Mouse (Mus musculus) intestine, embryonic 16.5 days (tissue): ENCODE data around the gene Rad50. TPM values are rescaled to one million over a fixed set of nuclear protein-coding genes. Genes with fewer than 3 reads are reported as not detected.

Experiments
- ATAC-seq: fragments of 200-750 bp; cut with Nextera tagmentation; 2 replicates; pipeline ENCODE4 v1.8.0; 2017; ENCODE audit warnings: moderate TSS enrichment, moderate library complexity
- H3K27ac ChIP-seq: fragments of 300-500 bp; sonication (generic); 2 replicates; pipeline ENCODE4 v1.5.1; 2014; ENCODE audit warnings: mild to moderate bottlenecking, low read length
- H3K27me3 ChIP-seq: fragments of 300-500 bp; sonication (generic); replicated peaks from 2 replicates; pipeline ENCODE4 v1.6.1; 2014; ENCODE audit warnings: low read length, control low read depth, mixed read lengths; ENCODE audit not compliant: control insufficient read depth, insufficient read depth
- H3K36me3 ChIP-seq: fragments of 300-500 bp; sonication (generic); 2 replicates; pipeline ENCODE4 v1.6.1; 2014; ENCODE audit warnings: low read length, control low read depth; ENCODE audit not compliant: control insufficient read depth, insufficient read depth
- H3K4me1 ChIP-seq: fragments of 300-500 bp; sonication (generic); 2 replicates; pipeline ENCODE4 v1.6.1; 2014; ENCODE audit warnings: low read length, control low read depth, mixed read lengths; ENCODE audit not compliant: control insufficient read depth, insufficient read depth
- H3K4me2 ChIP-seq: fragments of 300-500 bp; sonication (generic); 2 replicates; pipeline ENCODE4 v1.6.1; 2014; ENCODE audit warnings: low read depth, low read length, control low read depth
- H3K4me3 ChIP-seq: fragments of 300-500 bp; sonication (generic); 2 replicates; pipeline ENCODE4 v1.5.1; 2014; ENCODE audit warnings: mild to moderate bottlenecking, low read length
- H3K9ac ChIP-seq: fragments of 300-500 bp; sonication (generic); 2 replicates; pipeline ENCODE4 v1.6.1; 2014; ENCODE audit warnings: low read depth, low read length
- H3K9me3 ChIP-seq: fragments of 300-500 bp; sonication (generic); 2 replicates; pipeline ENCODE4 v1.6.1; 2016; ENCODE audit warnings: low read length, control low read depth; ENCODE audit not compliant: control insufficient read depth
- WGBS: fragments of 180-500 bp; shearing (Covaris S2); extraction: QIAGEN DNeasy Blood & Tissue Kit; methylation state at CpG from one replicate; pipeline ENCODE4 v1.1.7; 2014; 5-methylcytosine and 5-hydroxymethylcytosine counted together
- polyA plus RNA-seq: library from polyadenylated mRNA; unstranded; fragments of >200 nt; fragmentation: Nextera tagmentation; extraction: Ambion mirVana; gene quantifications from 2 replicates; pipeline ENCODE4 v1.2.1, GENCODE M21; 2015

Rad50 gene
- polyA plus RNA-seq, 1 experiment from 2014 or later = 28.5 TPM

DNA sequence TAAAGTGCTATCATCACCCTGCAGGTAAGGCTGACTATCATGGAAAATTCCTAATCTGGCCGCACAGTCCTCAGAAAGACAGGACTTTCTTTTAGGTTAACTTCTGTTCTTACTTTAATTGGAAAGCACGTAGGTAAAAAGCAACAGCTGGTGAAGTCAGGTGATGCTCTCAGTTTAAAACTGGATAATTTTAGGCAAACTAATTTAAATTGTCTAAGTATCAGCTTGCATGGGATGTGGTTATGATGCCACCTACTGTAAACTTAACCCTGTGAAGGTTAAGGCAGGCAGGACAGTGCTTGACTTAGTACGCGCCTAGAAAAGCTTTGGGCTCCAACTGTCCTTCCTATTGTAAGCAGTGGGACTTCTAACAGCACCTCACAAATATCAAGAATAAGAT, 35.7 kb downstream of the Rad50 start:
- Histone ChIP-seq H3K4me3 (no peak overlapping the region), H3K27ac (no peak overlapping the region), H3K4me2 (no peak overlapping the region), H3K36me3 (0 out of 2 replicates have a peak, but pooled peaks cover 13% of the 10 kb centered on the region), H3K9ac (no peak overlapping the region), H3K4me1 (no peaks in the 10 kb centered on the region), H3K9me3 (no peaks in the 10 kb centered on the region), H3K27me3 (no peaks in the 10 kb centered on the region)
- WGBS = 95% methylated on average over 4 of the region's 4 CpGs
- no peak for ATAC-seq

DNA sequence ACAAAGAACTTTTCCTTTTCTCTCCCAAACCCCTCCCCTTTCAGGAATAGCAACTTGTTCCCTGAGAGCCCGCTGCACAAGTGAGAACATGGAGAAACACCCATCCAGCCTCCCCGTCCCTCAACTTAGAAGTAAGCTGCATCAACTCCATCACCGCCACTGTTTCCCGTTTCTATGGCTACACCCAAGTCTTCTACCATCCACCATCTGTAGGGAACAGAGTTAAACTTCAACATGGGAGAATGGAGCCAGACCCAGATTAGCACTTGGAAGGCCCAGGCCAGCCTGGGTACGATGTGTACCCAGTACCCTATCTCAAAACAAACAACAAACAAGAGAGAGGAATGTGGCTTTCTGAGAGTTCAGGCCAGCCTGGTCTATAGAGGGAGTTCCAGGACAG, 43.0 kb downstream of the Rad50 start:
- WGBS = 78% methylated on average over 5 of the region's 5 CpGs

DNA sequence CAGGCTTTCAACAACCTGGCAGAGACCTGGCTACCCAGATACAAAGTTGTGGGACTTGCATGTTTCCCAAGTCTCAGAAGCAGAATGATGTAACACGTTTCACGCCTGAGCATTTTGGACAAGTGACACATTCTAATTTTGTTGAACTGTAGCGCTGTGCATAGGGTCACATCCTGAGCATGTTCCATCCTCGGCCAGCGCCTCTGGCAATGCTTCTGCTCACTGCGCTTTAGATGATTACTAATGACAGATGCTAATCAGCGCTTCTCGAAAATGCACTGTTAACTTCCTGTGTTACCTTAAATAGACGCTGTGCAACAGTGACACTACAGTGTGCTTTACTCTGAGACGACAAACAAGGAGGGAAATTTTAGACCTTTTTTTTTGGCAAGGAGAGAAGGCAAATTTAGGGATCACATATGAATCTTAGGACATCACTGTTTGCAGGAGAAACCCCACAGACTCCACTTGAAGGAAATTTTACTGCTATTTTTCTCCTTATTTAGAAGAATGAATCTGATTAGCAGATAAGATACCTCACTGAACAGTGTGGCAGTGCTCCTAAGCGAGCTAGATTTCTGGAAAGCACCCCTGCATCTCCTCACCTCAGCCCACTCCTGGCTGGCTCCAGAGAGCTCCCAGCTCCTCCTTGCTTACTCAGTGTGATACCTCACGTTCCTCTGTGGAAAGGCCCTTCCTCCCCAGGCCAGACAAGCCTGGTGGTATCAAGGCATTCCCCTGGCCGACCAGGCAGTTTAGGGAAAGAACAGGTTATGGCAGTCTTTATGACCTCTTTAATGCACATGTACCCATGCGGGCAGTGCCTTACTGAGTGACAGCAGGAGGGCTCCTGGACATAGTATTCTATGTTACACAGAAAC, 44.1 kb downstream of the Rad50 start:
- Histone ChIP-seq H3K4me2 (no peak overlapping the region), H3K36me3 (0 out of 2 replicates have a peak, but pooled peaks cover 15% of the 10 kb centered on the region), H3K27me3 (no peaks in the 10 kb centered on the region), H3K4me1 (no peaks in the 10 kb centered on the region), H3K9me3 (no peaks in the 10 kb centered on the region), H3K9ac (no peak overlapping the region), H3K27ac (no peak overlapping the region), H3K4me3 (no peak overlapping the region)
- no peak for ATAC-seq
- 70% methylated on average over 14 of the region's 14 CpGs for WGBS

More for the DNA sequence above, 43.0 kb downstream of the Rad50 start:
- 0 out of 2 replicates have a peak, but pooled peaks cover 17% of the 10 kb centered on the region for H3K36me3 ChIP-seq
- no peaks in the 10 kb centered on the region for H3K9me3 ChIP-seq
- no peak overlapping the region for H3K27ac ChIP-seq
- no peaks in the 10 kb centered on the region for H3K4me1 ChIP-seq
- H3K9ac ChIP-seq = no peak overlapping the region
- H3K4me3 ChIP-seq = no peak overlapping the region
- H3K4me2 ChIP-seq = no peak overlapping the region
- no peak for ATAC-seq
- no peaks in the 10 kb centered on the region for H3K27me3 ChIP-seq

DNA sequence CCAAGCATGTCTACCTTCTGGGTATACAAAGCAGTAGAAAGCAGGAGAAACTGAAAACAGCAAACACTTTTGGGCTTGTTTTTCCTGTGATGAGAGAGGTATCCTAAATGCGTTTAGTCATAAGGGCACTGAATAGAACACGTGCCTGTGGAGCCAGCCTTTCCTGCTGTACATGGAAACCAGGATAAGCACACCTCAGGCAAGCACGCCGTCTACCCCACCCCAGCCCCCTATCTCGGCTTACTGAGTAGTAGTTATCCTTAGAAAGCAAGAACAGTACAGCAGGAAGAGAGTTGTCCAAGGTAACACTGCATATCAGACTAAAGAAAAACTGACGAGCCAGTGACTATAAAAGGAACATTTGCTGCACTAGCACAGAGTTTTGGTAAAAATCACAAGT, 49.3 kb downstream of the Rad50 start:
- 88% methylated on average over 6 of the region's 6 CpGs for WGBS
- Histone ChIP-seq H3K9me3 (no peaks in the 10 kb centered on the region), H3K27me3 (no peaks in the 10 kb centered on the region), H3K36me3 (peaks cover 8% of the 10 kb centered on the region; the same call in 1 of the 2 replicates), H3K4me1 (no peaks in the 10 kb centered on the region), H3K27ac (no peak overlapping the region), H3K4me2 (no peak overlapping the region), H3K9ac (no peak overlapping the region), H3K4me3 (no peak overlapping the region)
- ATAC-seq = no peak

DNA sequence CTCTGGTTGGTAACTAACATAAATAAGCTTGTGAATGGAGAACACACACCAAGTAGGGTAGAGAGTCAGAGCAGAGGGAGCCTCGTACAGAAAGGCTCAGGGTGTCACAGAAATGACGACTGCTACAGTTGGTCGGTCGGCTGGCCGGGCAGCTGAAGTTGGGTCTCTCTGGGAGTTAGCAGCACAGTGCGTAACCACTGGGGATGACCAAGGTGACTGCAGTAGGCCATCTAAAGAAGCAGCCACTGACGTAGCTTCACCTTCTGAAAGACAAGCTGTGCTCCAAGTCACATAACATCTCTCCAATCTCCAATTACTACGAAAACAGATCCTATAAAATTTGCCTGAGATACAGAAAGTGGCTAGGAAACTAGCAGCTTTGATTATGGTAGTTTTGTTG, 49.7 kb downstream of the Rad50 start:
- no peak for ATAC-seq
- 89% methylated on average over 8 of the region's 8 CpGs for WGBS

DNA sequence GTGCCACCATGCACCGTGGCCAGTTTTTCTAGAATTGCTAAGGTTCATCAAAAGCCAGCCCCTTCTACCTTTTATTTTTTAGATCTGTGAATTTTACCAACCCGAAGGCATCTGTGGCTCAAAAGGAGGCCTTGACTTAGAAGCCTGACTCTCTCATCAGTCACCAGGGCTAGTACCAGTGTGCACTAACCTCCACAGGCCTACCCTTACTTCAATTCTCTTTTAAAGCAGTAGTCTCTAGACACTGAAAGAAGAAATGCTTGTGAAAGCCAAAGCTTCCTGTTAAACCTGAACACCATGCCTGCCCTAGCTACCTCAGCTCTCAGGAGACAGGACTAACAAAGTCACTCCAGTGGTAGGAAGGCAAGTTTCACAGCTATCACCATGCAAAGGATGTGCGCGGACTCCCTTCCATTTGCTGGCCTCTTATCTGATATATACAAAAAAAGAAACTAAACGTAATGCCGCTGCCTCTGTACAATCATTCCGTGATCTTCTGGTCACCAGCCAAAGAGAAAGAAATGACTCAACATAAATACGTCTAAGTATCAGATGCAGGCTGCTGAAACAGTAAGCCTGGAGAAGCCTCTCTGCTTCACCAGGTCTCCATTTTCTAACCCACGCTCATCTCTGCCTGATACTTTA, 50.4 kb downstream of the Rad50 start:
- no peak overlapping the region for H3K4me2 ChIP-seq
- no peak overlapping the region for H3K9ac ChIP-seq
- peaks cover 12% of the 10 kb centered on the region; the same call in 1 of the 2 replicates for H3K36me3 ChIP-seq
- no peak overlapping the region for H3K27ac ChIP-seq
- H3K4me1 ChIP-seq = no peaks in the 10 kb centered on the region
- ATAC-seq = no peak
- no peak overlapping the region for H3K4me3 ChIP-seq
- H3K9me3 ChIP-seq = no peaks in the 10 kb centered on the region
- no peaks in the 10 kb centered on the region for H3K27me3 ChIP-seq
- 75% methylated on average over 9 of the region's 9 CpGs for WGBS

More for the DNA sequence above, 49.7 kb downstream of the Rad50 start:
- H3K27ac ChIP-seq = no peak overlapping the region
- H3K9me3 ChIP-seq = no peaks in the 10 kb centered on the region
- no peaks in the 10 kb centered on the region for H3K4me1 ChIP-seq
- H3K36me3 ChIP-seq = peaks cover 8% of the 10 kb centered on the region; the same call in 1 of the 2 replicates
- H3K9ac ChIP-seq = no peak overlapping the region
- no peak overlapping the region for H3K4me2 ChIP-seq
- no peak overlapping the region for H3K4me3 ChIP-seq
- H3K27me3 ChIP-seq = no peaks in the 10 kb centered on the region

DNA sequence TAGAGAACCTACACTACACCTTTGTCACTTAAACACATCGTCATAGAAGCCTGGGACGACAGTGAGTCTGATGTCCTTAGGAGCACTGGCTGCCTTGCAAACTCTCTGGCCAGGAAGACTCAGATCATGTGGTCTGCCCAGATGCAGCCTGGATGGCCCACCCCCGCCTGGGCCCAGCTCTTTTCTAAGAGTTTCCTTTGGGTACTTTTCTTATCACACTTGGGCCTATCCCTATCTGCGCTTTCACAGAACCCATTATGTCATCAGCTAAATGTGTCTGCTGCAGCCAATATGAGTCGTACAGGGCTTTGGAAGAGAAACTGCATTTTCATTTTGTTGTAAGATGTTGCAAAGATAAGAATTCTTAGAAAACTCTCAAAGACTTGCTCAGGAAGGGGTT, 52.1 kb downstream of the Rad50 start:
- H3K27me3 ChIP-seq = no peaks in the 10 kb centered on the region
- no peak for ATAC-seq
- no peak overlapping the region for H3K27ac ChIP-seq
- no peaks in the 10 kb centered on the region for H3K4me1 ChIP-seq
- H3K36me3 ChIP-seq = peaks cover 13% of the 10 kb centered on the region
- WGBS = 82% methylated on average over 5 of the region's 5 CpGs
- H3K4me2 ChIP-seq = no peak overlapping the region
- no peak overlapping the region for H3K9ac ChIP-seq
- no peaks in the 10 kb centered on the region for H3K9me3 ChIP-seq
- no peak overlapping the region for H3K4me3 ChIP-seq

DNA sequence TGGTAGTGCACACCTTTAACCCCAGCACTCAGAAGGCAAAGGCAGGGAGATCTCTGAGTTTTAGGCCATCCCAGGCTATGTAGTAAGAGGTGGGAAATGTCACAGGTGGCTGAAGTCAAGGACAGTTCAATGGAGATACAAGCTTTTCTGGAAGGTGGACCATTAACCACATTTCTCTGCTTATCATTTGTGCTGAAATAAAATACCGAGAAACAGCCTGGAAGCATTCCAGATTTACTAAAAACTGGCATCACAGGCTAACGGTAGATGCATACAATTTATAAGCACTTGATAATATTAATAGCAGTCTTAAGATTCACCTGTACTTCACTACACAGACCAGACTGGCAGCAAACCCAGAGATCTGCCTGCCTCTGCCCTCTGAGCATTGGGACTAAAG, 54.7 kb downstream of the Rad50 start:
- WGBS = 84% methylated on average over 2 of the region's 2 CpGs
- Histone ChIP-seq H3K4me1 (no peaks in the 10 kb centered on the region), H3K27ac (no peak overlapping the region), H3K9me3 (no peaks in the 10 kb centered on the region), H3K9ac (no peak overlapping the region), H3K4me2 (no peak overlapping the region), H3K27me3 (no peaks in the 10 kb centered on the region), H3K36me3 (peaks cover 21% of the 10 kb centered on the region), H3K4me3 (no peak overlapping the region)
- ATAC-seq = no peak

DNA sequence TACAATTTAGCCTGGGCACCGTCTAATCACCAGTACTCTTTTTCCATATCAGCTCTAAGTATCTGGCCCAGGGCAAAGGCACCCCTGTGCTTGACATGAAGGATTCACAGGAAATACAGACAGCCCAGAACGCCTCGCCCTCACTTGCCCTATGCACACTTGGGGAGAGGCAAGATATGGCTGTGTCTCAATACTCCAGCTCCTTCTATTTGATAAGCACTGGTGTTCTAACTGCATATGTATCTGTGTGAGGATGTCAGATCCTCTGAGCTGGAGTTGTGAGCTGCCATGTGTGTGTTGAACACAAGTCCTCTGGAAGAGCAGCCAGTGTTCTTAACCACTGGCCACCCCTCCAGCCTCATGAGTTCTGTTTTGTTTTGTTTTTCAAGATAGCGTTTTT, 55.7 kb downstream of the Rad50 start:
- 88% methylated on average over 4 of the region's 4 CpGs for WGBS
- peaks cover 21% of the 10 kb centered on the region for H3K36me3 ChIP-seq
- H3K4me1 ChIP-seq = no peaks in the 10 kb centered on the region
- H3K4me3 ChIP-seq = no peak overlapping the region
- H3K9me3 ChIP-seq = no peaks in the 10 kb centered on the region
- H3K27me3 ChIP-seq = no peaks in the 10 kb centered on the region
- no peak overlapping the region for H3K4me2 ChIP-seq
- no peak for ATAC-seq
- no peak overlapping the region for H3K9ac ChIP-seq
- H3K27ac ChIP-seq = no peak overlapping the region
